In the genomic region with DNA sequence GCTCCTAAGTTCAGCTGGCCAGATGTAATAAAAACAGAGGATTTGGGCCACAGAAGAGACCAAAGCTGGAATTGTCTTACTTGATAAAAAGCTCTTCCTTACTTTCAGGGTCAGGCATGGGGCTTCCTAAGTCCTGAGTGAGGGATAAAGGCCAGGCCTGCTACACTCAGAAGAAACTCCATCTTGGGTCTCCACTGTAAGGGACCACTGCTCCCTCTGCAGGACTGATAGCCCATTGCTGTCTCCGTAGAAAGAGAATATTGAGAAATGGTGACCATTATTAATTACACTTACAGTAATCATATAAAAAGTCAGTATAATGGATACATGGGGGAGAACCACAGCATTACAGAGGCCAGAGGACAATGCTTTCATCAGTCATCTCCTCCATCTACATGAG, we compare ENCODE assay signal across 8 mouse cellular contexts. TPM values are rescaled to one million over a fixed set of nuclear protein-coding genes. Genes with fewer than 3 reads are reported as not detected.
DNase-seq lines count a peak whose midpoint lies in the region; ATAC-seq lines count a peak whose summit lies in the region.

No protein-coding gene starts in this region.

- H3K9me3 ChIP-seq in limb, embryonic 15.5 days, result no peaks in the 10 kb centered on the region
- no peaks in the 10 kb centered on the region for H3K9me3 ChIP-seq in limb, embryonic 10.5 days (replicated peaks)

- H3K27me3 ChIP-seq in limb, embryonic 15.5 days, result no peaks in the 10 kb centered on the region
- H3K27me3 ChIP-seq in limb, embryonic 10.5 days (ENCODE audit: low read depth, poor library complexity, severe bottlenecking), result no peaks in the 10 kb centered on the region

- H3K27ac ChIP-seq in limb, embryonic 15.5 days, result peak overlapping the region; percentile 73; the same call in 1 of the 2 replicates
- no peak overlapping the region for H3K27ac ChIP-seq in limb, embryonic 10.5 days

- peak; percentile 13 for DNase-seq in embryo, embryonic 10.5 days (ENCODE audit: low spot score)
- no peak for DNase-seq in embryo, embryonic 11 days
- DNase-seq in limb, embryonic 10.5 days (ENCODE audit: low spot score), result no peak
- peak; percentile 22 for DNase-seq in kidney, postnatal 14 days
- peak; percentile 44 for DNase-seq in retina, postnatal 1 day
- no peak for DNase-seq in thymus, postnatal 14 days

- peaks cover 10% of the 10 kb centered on the region for H3K4me1 ChIP-seq in limb, embryonic 15.5 days
- H3K4me1 ChIP-seq in limb, embryonic 10.5 days, result no peaks in the 10 kb centered on the region

- H3K4me3 ChIP-seq in limb, embryonic 15.5 days, result no peak overlapping the region
- H3K4me3 ChIP-seq in limb, embryonic 10.5 days, result no peak overlapping the region

- peaks cover 56% of the 10 kb centered on the region for H3K36me3 ChIP-seq in limb, embryonic 15.5 days
- peaks cover 82% of the 10 kb centered on the region for H3K36me3 ChIP-seq in limb, embryonic 10.5 days

- WGBS in limb, embryonic 15.5 days, result 70% methylated on average over 1 of the region's 1 CpGs
- 84% methylated on average over 1 of the region's 1 CpGs for WGBS in limb, embryonic 10.5 days

- no peak for ATAC-seq in limb, embryonic 15.5 days (ENCODE audit: insufficient number of reproducible peaks, low FRiP score, low TSS enrichment, low read depth)
- no peak for ATAC-seq in megakaryocyte-erythroid progenitor cell, adult 5-6 weeks (replicated peaks; ENCODE audit: low FRiP score, low TSS enrichment, poor library complexity, severe bottlenecking)

- H3K4me2 ChIP-seq in limb, embryonic 15.5 days, result no peak overlapping the region

- no peak overlapping the region for H3K9ac ChIP-seq in limb, embryonic 15.5 days

RNA-seq across cellular contexts. Expression of gene Susd2, which starts 59.7 kb away (rescaled TPM):
- 10.9 and 14.3 TPM in 2 replicates for polyA plus RNA-seq in limb, embryonic 15.5 days (2015; fragmentation: Nextera tagmentation; extraction: Ambion mirVana)
- 0.83 and 0.96 TPM in 2 replicates for polyA plus RNA-seq in limb, embryonic 10.5 days (2016; fragmentation: Nextera tagmentation; extraction: Ambion mirVana)
- total RNA-seq in megakaryocyte-erythroid progenitor cell, adult 5-6 weeks (2014; fragmentation: Nextera tagmentation), result 2.3 and 4.8 TPM in 2 replicates
- total RNA-seq in megakaryocyte-erythroid progenitor cell, adult 5-6 weeks (2017), result 0.69 and 0.94 TPM in 2 replicates

Comparison
In these comparisons a context has a peak if more than half of its experiments do, and no peak if none do; other contexts are left out.
1. DNase-seq: peak in embryo, embryonic 10.5 days (single experiment), kidney, postnatal 14 days (single experiment) and retina, postnatal 1 day (single experiment); none in embryo, embryonic 11 days (single experiment), limb, embryonic 10.5 days (single experiment) and thymus, postnatal 14 days (single experiment).